Mouse (Mus musculus): Measurements from ENCODE around the gene Arhgap28.
A peak's percentile ranks its signal among the peaks of the same experiment; 100 is the strongest.

Arhgap28 gene

GRCm38 (mm10) chr17:68003741-68004560, at the start of gene Arhgap28:
Gene Arhgap28 (minus strand): TSS chr17:68004120.
- peak; percentile 96 to 98 for DNase-seq (ENCODE audit: inconsistent age in 2 of 2, low spot score in 1 of 2)

- no peak for DNase-seq (ENCODE audit: inconsistent age in 2 of 2, low spot score in 1 of 2)
These were observed 42.4 kb upstream of the Arhgap28 start for GRCm38 (mm10) chr17:68046341-68046675.

GRCm38 (mm10) chr17:68045655-68046340, 41.9 kb upstream of the Arhgap28 start:
- DNase-seq (ENCODE audit: inconsistent age in 2 of 2, low spot score in 1 of 2), result no peak

GRCm38 (mm10) chr17:68042377-68042776, 38.5 kb upstream of the Arhgap28 start:
- DNase-seq (ENCODE audit: inconsistent age in 2 of 2, low spot score in 1 of 2), result no peak

GRCm38 (mm10) chr17:68037011-68037410, 33.1 kb upstream of the Arhgap28 start:
- no peak for DNase-seq (ENCODE audit: inconsistent age in 2 of 2, low spot score in 1 of 2)

- DNase-seq (ENCODE audit: inconsistent age in 2 of 2, low spot score in 1 of 2), result no peak
These were observed 25.6 kb upstream of the Arhgap28 start for GRCm38 (mm10) chr17:68029495-68029894.

- no peak for DNase-seq (ENCODE audit: inconsistent age in 2 of 2, low spot score in 1 of 2)
These were observed 24.6 kb upstream of the Arhgap28 start for GRCm38 (mm10) chr17:68028519-68028918.

GRCm38 (mm10) chr17:68024327-68024726, 20.4 kb upstream of the Arhgap28 start:
- DNase-seq (ENCODE audit: inconsistent age in 2 of 2, low spot score in 1 of 2), result no peak

- DNase-seq (ENCODE audit: inconsistent age in 2 of 2, low spot score in 1 of 2), result no peak
These were observed 15.6 kb upstream of the Arhgap28 start for GRCm38 (mm10) chr17:68019466-68020065.

- DNase-seq (ENCODE audit: inconsistent age in 2 of 2, low spot score in 1 of 2), result no peak
These were observed 13.2 kb upstream of the Arhgap28 start for GRCm38 (mm10) chr17:68017095-68017494.

- no peak for DNase-seq (ENCODE audit: inconsistent age in 2 of 2, low spot score in 1 of 2)
These were observed 7.7 kb upstream of the Arhgap28 start for GRCm38 (mm10) chr17:68011606-68012005.

- no peak for DNase-seq (ENCODE audit: inconsistent age in 2 of 2, low spot score in 1 of 2)
These were observed 6.1 kb upstream of the Arhgap28 start for GRCm38 (mm10) chr17:68010041-68010440.

- peak in 1 of 2 experiments; percentile 47 for DNase-seq (ENCODE audit: inconsistent age in 2 of 2, low spot score in 1 of 2)
These were observed 836 bp upstream of the Arhgap28 start for GRCm38 (mm10) chr17:68004581-68005330.

- peak in 1 of 2 experiments; percentile 60 for DNase-seq (ENCODE audit: inconsistent age in 2 of 2, low spot score in 1 of 2)
These were observed 1.0 kb downstream of the Arhgap28 start for GRCm38 (mm10) chr17:68002608-68003595.

- no peak for DNase-seq (ENCODE audit: inconsistent age in 2 of 2, low spot score in 1 of 2)
These were observed 4.1 kb downstream of the Arhgap28 start for GRCm38 (mm10) chr17:67999801-68000200.

GRCm38 (mm10) chr17:67996769-67997155, 7.2 kb downstream of the Arhgap28 start:
- DNase-seq (ENCODE audit: inconsistent age in 2 of 2, low spot score in 1 of 2), result peak in 1 of 2 experiments; percentile 36

- peak; percentile 46 to 80 for DNase-seq (ENCODE audit: inconsistent age in 2 of 2, low spot score in 1 of 2)
These were observed 7.7 kb downstream of the Arhgap28 start for GRCm38 (mm10) chr17:67996097-67996768.

- peak in 1 of 2 experiments; percentile 67 for DNase-seq (ENCODE audit: inconsistent age in 2 of 2, low spot score in 1 of 2)
These were observed 8.6 kb downstream of the Arhgap28 start for GRCm38 (mm10) chr17:67995277-67995819.

GRCm38 (mm10) chr17:67994861-67995260, 9.1 kb downstream of the Arhgap28 start:
- DNase-seq (ENCODE audit: inconsistent age in 2 of 2, low spot score in 1 of 2), result peak in 1 of 2 experiments; percentile 52

Measured in adrenal gland, adult (tissue).